Mouse (Mus musculus) ES-E14 (cell line): ENCODE measurements around the gene Ccdc85c.

ENCODE experiments used
- CHD2 ChIP-seq: IDR thresholded peaks from 2 replicates; pipeline ENCODE4 v1.6.1; 2014; ENCODE audit warnings: mild to moderate bottlenecking, low read depth, low read length, inconsistent platforms
- HCFC1 ChIP-seq: IDR thresholded peaks from 2 replicates; pipeline ENCODE4 v1.6.1; 2012; ENCODE audit warnings: low read length, inconsistent platforms, borderline replicate concordance; ENCODE audit not compliant: insufficient read depth
- MAFK ChIP-seq: IDR thresholded peaks from 2 replicates; pipeline ENCODE4 v1.6.1; 2014; ENCODE audit warnings: mild to moderate bottlenecking, low read depth, low read length, inconsistent platforms; ENCODE audit not compliant: insufficient read depth
- ZNF384 ChIP-seq: IDR thresholded peaks from 2 replicates; pipeline ENCODE4 v1.6.1; 2012; ENCODE audit warnings: low read depth, low read length, inconsistent platforms

DNA sequence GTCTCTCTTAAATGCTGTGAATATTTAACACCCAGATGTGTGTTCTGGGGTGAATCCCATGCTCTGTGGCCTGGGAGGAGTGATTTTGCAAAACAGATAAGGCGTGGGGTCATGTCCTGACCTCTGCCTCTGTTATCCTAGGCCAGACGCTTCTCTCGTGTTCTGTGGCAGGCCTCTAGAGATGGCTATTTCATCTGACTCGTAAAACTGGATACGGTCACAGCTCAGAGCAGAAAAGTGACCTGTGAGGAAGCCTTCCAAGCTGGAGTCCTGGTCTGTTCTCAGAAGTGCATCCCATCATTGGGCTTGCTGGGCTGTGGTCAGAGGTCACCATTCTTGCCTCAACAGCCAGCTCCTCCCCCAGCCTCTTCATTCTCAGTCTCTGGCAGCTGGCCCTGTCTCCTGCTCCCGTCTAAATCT is 37.2 kb upstream of the Ccdc85c start:
- TF ChIP-seq ZNF384, result no peak
- no peak for TF ChIP-seq CHD2
- no peak for TF ChIP-seq HCFC1
- TF ChIP-seq MAFK, result no peak
